Mouse (Mus musculus): ENCODE results near the gene Ces1f. TPM values are rescaled to one million over a fixed set of nuclear protein-coding genes. Genes with fewer than 3 reads are reported as not detected.

The Ces1f gene
- 0.30 and 0.52 TPM in 2 replicates for polyA plus RNA-seq (2015; fragmentation: Nextera tagmentation; extraction: Ambion mirVana)

DNA sequence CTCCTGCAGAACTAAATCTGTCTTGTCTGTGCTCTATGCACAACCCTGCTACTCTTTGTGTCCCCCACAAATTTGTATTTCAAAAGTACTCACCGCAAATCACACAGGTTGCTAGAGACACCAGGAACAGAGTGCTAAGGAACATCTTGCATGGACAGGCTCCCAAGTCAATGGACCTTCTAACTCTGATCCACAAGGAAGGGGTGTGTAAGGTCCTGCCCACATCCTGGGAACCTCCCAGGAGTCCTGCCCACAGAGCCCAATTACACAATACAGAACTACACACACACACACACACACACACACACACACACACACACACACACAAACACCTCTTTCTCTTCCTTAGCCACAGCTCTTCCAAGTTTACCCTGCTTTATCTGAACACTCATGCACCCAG lies at the start of gene Ces1f:
Ces1f (minus strand) TSS at position 192 of the 400 bp plus-strand sequence.
- Histone ChIP-seq H3K27ac (replicated peaks) (no peak within 1 kb of the TSS), H3K9ac (no peak within 1 kb of the TSS)

GRCm38 (mm10) chr8:93325123-93325522 lies 45.6 kb upstream of the Ces1f start:
- WGBS (ENCODE audit: insufficient replicate concordance): 28% methylated on average over 2 of the region's 2 CpGs
- no peak overlapping the region for H3K27ac ChIP-seq (replicated peaks)
- H3K4me2 ChIP-seq: no peak overlapping the region
- H3K9me3 ChIP-seq (replicated peaks): no peaks in the 10 kb centered on the region
- no peaks in the 10 kb centered on the region for H3K36me3 ChIP-seq (replicated peaks)
- no peaks in the 10 kb centered on the region for H3K27me3 ChIP-seq
- no peak overlapping the region for H3K4me3 ChIP-seq (replicated peaks)
- H3K4me1 ChIP-seq (replicated peaks): no peaks in the 10 kb centered on the region
- H3K9ac ChIP-seq: no peak overlapping the region
- peak; percentile 64; the same call in 1 of the 2 replicates for ATAC-seq (ENCODE audit: insufficient read depth)

More for the DNA sequence above, at the start of gene Ces1f:
- H3K9me3 ChIP-seq (replicated peaks): no peaks in the 10 kb centered on the region
- WGBS (ENCODE audit: insufficient replicate concordance): 77% methylated on average over 1 of the region's 1 CpGs
- H3K4me2 ChIP-seq: no peak within 1 kb of the TSS
- H3K27me3 ChIP-seq: no peaks in the 10 kb centered on the region
- ATAC-seq (ENCODE audit: insufficient read depth): no peak
- no peak within 1 kb of the TSS for H3K4me3 ChIP-seq (replicated peaks)
- H3K36me3 ChIP-seq (replicated peaks): no peaks in the 10 kb centered on the region
- H3K4me1 ChIP-seq (replicated peaks): no peaks in the 10 kb centered on the region

DNA sequence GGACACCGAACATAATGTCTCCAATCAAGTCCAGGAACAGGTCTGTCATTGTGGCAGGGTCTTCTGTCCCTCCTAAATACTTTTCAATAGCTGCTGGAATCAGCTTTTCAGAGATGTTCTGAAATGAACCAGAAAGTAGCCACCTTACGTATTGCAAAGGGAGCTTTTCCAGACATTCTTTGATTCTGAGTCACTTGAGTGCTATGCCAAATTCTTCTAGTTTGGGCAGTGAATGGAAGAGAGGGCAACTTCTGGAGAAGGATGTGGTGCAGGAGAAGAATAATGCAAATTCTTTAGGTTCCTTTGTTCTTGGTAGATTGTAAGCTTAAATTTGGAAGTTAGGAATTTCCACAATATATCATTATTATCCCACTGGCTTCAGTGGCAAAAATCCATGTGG lies 37.5 kb upstream of the Ces1f start:
- Histone ChIP-seq H3K9me3 (replicated peaks) (no peaks in the 10 kb centered on the region), H3K36me3 (replicated peaks) (no peaks in the 10 kb centered on the region), H3K4me2 (no peak overlapping the region), H3K4me1 (replicated peaks) (no peaks in the 10 kb centered on the region), H3K9ac (no peak overlapping the region), H3K27ac (replicated peaks) (no peak overlapping the region), H3K27me3 (no peaks in the 10 kb centered on the region), H3K4me3 (replicated peaks) (no peak overlapping the region)
- WGBS (ENCODE audit: insufficient replicate concordance): 67% methylated on average over 2 of the region's 2 CpGs
- no peak for ATAC-seq (ENCODE audit: insufficient read depth)

GRCm38 (mm10) chr8:93315557-93315956 lies 36.0 kb upstream of the Ces1f start:
- Histone ChIP-seq H3K36me3 (replicated peaks) (no peaks in the 10 kb centered on the region), H3K4me2 (no peak overlapping the region), H3K9ac (no peak overlapping the region), H3K27me3 (no peaks in the 10 kb centered on the region), H3K9me3 (replicated peaks) (no peaks in the 10 kb centered on the region), H3K4me3 (replicated peaks) (no peak overlapping the region), H3K4me1 (replicated peaks) (no peaks in the 10 kb centered on the region), H3K27ac (replicated peaks) (no peak overlapping the region)
- 59% methylated on average over 2 of the region's 2 CpGs for WGBS (ENCODE audit: insufficient replicate concordance)
- no peak for ATAC-seq (ENCODE audit: insufficient read depth)

DNA sequence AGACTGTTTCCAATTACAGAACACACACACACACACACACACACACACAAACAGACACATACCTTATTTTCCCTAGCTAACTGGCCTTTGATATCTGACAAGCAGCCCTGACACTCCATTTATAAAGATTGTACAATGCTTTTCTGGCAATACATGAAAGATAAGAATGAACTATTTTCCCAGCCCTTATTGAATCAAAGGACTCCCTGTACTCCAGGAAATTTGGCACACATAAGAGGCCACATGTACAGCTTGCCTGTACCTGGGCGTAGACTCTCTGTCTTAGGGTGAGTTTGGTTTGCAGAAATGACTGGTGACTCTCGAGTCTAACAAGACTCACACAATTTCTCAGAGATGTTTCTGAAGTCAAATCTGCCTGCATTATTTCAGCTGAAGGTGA lies 4.3 kb upstream of the Ces1f start:
- no peaks in the 10 kb centered on the region for H3K27me3 ChIP-seq
- H3K9ac ChIP-seq: no peak overlapping the region
- no peaks in the 10 kb centered on the region for H3K9me3 ChIP-seq (replicated peaks)
- H3K36me3 ChIP-seq (replicated peaks): no peaks in the 10 kb centered on the region
- no peak overlapping the region for H3K27ac ChIP-seq (replicated peaks)
- H3K4me2 ChIP-seq: no peak overlapping the region
- no peak for ATAC-seq (ENCODE audit: insufficient read depth)
- no peak overlapping the region for H3K4me3 ChIP-seq (replicated peaks)
- WGBS (ENCODE audit: insufficient replicate concordance): 50% methylated on average over 2 of the region's 2 CpGs
- no peaks in the 10 kb centered on the region for H3K4me1 ChIP-seq (replicated peaks)

DNA sequence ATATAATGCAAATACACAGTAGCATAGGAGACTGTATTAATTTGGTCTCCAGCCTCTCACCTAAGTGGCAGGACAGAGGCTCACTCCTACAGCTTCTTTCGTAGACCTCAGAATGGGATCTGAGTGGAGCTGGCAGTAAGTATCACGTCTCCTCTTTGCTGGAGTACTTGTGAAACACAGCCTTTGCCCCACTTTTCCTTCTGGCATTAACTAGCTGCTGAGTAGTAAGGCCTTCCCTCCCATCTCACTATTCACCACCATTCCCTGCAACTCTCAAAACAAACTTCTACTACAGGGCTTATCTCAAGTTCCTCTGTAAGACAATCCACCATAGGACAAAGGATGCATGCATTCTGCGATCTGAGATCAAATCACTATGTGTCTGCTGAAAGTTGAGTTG lies 2.8 kb upstream of the Ces1f start:
- Histone ChIP-seq H3K27me3 (no peaks in the 10 kb centered on the region), H3K4me1 (replicated peaks) (no peaks in the 10 kb centered on the region), H3K36me3 (replicated peaks) (no peaks in the 10 kb centered on the region), H3K9me3 (replicated peaks) (no peaks in the 10 kb centered on the region), H3K4me2 (no peak overlapping the region), H3K9ac (no peak overlapping the region), H3K4me3 (replicated peaks) (no peak overlapping the region), H3K27ac (replicated peaks) (no peak overlapping the region)
- no peak for ATAC-seq (ENCODE audit: insufficient read depth)
- WGBS (ENCODE audit: insufficient replicate concordance): 50% methylated on average over 3 of the region's 3 CpGs

DNA sequence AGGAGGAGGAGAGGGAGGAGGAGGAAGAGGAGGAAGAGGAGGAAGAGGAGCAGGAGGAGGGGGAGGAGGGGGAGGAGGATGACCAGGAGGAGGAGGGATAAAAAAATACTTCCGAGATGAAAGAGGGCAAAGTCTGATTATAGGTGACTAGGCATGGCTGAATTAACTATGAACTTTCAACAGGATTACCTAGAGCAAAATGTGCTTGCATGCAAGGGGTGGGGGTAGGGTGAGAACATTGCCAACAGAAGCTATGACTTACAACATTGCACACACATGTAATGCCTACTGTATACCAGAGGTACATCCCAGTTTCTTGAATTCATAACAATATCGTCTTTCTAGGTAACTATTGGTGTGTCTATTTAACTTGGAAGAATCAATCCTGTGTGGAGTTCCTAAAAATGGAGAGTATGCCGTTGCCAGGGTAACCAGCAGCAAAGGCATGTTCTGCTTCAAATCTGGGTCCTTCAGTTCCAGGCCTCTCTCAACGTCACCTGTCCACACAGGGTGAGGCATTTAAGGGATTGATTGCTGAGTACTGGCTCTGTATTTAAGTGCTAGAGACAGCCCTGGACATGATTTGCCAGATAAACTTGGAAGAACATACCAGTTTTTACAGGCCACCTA lies 1.3 kb downstream of the Ces1f start:
- ATAC-seq (ENCODE audit: insufficient read depth): no peak
- Histone ChIP-seq H3K9ac (no peak overlapping the region), H3K4me2 (no peak overlapping the region), H3K4me3 (replicated peaks) (no peak overlapping the region), H3K27me3 (no peaks in the 10 kb centered on the region), H3K9me3 (replicated peaks) (no peaks in the 10 kb centered on the region), H3K4me1 (replicated peaks) (no peaks in the 10 kb centered on the region), H3K27ac (replicated peaks) (no peak overlapping the region), H3K36me3 (replicated peaks) (no peaks in the 10 kb centered on the region)
- 58% methylated on average over 4 of the region's 4 CpGs for WGBS (ENCODE audit: insufficient replicate concordance)

- Histone ChIP-seq H3K27me3 (no peaks in the 10 kb centered on the region), H3K9ac (no peak overlapping the region), H3K4me1 (replicated peaks) (no peaks in the 10 kb centered on the region), H3K27ac (replicated peaks) (no peak overlapping the region), H3K4me2 (no peak overlapping the region), H3K36me3 (replicated peaks) (no peaks in the 10 kb centered on the region), H3K4me3 (replicated peaks) (no peak overlapping the region), H3K9me3 (replicated peaks) (no peaks in the 10 kb centered on the region)
- no peak for ATAC-seq (ENCODE audit: insufficient read depth)
- WGBS (ENCODE audit: insufficient replicate concordance): 61% methylated on average over 4 of the region's 4 CpGs
Observed at GRCm38 (mm10) chr8:93274609-93275008, 4.9 kb downstream of the Ces1f start.

DNA sequence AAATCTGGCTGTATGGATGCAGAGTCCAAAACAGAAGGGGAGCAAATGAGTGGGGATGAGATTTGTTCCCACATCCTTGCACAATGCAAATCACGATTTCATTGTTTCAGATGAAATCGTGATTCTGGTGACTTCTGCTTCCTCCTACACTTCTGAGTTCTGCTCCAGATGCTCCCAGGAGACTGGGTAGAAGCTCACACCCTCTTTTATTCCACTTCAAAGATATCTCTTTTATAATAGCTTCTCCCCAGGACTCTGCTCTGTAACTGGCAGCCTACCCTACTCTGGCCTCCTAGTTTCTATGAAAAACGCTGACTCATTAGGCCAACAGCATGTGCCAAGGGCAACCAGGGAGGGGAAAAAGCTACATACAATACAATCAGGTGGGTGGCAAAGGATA lies 6.2 kb downstream of the Ces1f start:
- H3K9me3 ChIP-seq (replicated peaks): no peaks in the 10 kb centered on the region
- H3K9ac ChIP-seq: no peak overlapping the region
- ATAC-seq (ENCODE audit: insufficient read depth): no peak
- no peaks in the 10 kb centered on the region for H3K27me3 ChIP-seq
- no peak overlapping the region for H3K4me3 ChIP-seq (replicated peaks)
- H3K4me1 ChIP-seq (replicated peaks): no peaks in the 10 kb centered on the region
- no peaks in the 10 kb centered on the region for H3K36me3 ChIP-seq (replicated peaks)
- H3K27ac ChIP-seq (replicated peaks): no peak overlapping the region
- WGBS (ENCODE audit: insufficient replicate concordance): 67% methylated on average over 3 of the region's 3 CpGs
- no peak overlapping the region for H3K4me2 ChIP-seq

GRCm38 (mm10) chr8:93272686-93273085 lies 6.9 kb downstream of the Ces1f start:
- Histone ChIP-seq H3K9ac (no peak overlapping the region), H3K4me3 (replicated peaks) (no peak overlapping the region), H3K4me2 (no peak overlapping the region), H3K27me3 (no peaks in the 10 kb centered on the region), H3K36me3 (replicated peaks) (no peaks in the 10 kb centered on the region), H3K27ac (replicated peaks) (no peak overlapping the region), H3K4me1 (replicated peaks) (no peaks in the 10 kb centered on the region), H3K9me3 (replicated peaks) (no peaks in the 10 kb centered on the region)
- ATAC-seq (ENCODE audit: insufficient read depth): no peak
- 66% methylated on average over 4 of the region's 4 CpGs for WGBS (ENCODE audit: insufficient replicate concordance)

GRCm38 (mm10) chr8:93261436-93261835 lies 18.1 kb downstream of the Ces1f start:
- 30% methylated on average over 2 of the region's 2 CpGs for WGBS (ENCODE audit: insufficient replicate concordance)
- Histone ChIP-seq H3K4me3 (replicated peaks) (no peak overlapping the region), H3K36me3 (replicated peaks) (no peaks in the 10 kb centered on the region), H3K27me3 (no peaks in the 10 kb centered on the region), H3K4me1 (replicated peaks) (no peaks in the 10 kb centered on the region), H3K27ac (replicated peaks) (no peak overlapping the region), H3K9me3 (replicated peaks) (no peaks in the 10 kb centered on the region), H3K4me2 (no peak overlapping the region), H3K9ac (no peak overlapping the region)
- ATAC-seq (ENCODE audit: insufficient read depth): no peak

DNA sequence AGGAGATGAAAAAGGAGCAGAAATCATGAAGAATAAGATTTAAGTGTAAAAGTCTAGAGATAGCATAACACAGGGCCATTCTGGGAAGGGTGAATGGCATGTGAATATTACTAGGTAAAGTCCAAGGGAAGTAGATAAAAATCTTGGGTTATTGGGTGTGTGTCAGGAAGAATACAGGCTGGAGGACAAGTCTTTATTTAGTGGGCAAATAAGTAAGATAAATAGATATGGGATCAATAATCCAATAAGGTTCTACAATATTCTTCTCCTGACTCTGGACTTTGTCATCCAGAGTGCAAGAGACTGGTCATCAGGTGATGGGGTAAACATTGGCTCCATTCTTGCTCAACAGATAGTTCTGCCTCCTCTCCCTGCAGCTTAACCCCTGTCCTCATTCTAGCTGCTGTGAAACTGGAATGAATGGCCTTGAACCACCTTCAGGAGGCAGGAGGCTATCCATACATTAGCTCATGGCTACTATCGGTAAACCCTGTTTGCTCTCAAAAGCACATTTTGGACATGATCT lies 27.1 kb downstream of the Ces1f start:
- Histone ChIP-seq H3K9ac (no peak overlapping the region), H3K36me3 (replicated peaks) (no peaks in the 10 kb centered on the region), H3K27me3 (no peaks in the 10 kb centered on the region), H3K4me1 (replicated peaks) (no peaks in the 10 kb centered on the region), H3K4me3 (replicated peaks) (no peak overlapping the region), H3K27ac (replicated peaks) (no peak overlapping the region), H3K4me2 (no peak overlapping the region), H3K9me3 (replicated peaks) (no peaks in the 10 kb centered on the region)
- ATAC-seq (ENCODE audit: insufficient read depth): peak; percentile 74
- WGBS (ENCODE audit: insufficient replicate concordance): 65% methylated on average over 1 of the region's 1 CpGs
